Mouse (Mus musculus): ENCODE measurements around the gene Urb1. TPM values are rescaled to one million over a fixed set of nuclear protein-coding genes. Genes with fewer than 3 reads are reported as not detected.

Gene Urb1
- total RNA-seq, 4 experiments from 2014 or later, result 4.2 to 4.7 (median 4.3) TPM

DNA sequence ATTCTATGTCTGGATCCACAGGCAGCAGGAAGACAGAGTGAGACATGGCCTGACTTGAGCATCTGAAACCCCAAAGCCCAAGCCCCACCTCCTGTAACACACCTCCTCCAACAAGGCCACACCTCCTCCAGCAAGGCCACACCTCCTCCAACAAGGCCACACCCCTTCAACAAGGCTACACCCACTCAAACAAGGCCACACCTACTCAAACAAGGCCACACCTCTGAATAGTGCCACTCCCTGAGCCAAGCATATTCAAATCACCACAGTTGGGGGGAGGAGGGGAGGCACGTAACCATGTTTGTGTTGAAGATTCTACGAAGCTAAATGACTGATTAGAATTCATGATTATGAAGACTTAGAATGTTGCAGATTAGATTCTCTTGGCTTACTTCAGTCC is 108.7 kb downstream of the Urb1 start:
- no peak for DNase-seq (ENCODE audit: low spot score in 2 of 2)

Other genes with a start within 250 kb of the Urb1 start
- 1 to 10 TPM in 1 of 4 experiments, under 1 TPM in 3; 0.59 to 1.2 (median 0.74) TPM for gene Mis18a, start 83.0 kb downstream of the Urb1 start, total RNA-seq (2022)
- gene Mrap, start 72.2 kb downstream of the Urb1 start, total RNA-seq (2022), result 1 to 10 TPM in 2 of 4 experiments, under 1 TPM in 1, not detected in 1; 0.31 to 3.3 (median 1.2) TPM
- under 1 TPM in 3 of 4 experiments, not detected in 1; 0.34 to 0.56 (median 0.38) TPM for gene Eva1c, start 16.3 kb upstream of the Urb1 start, total RNA-seq (2022)
- 10 to 100 TPM; 33.2 to 40.7 (median 36.2) TPM for gene Cfap298, start 124.7 kb upstream of the Urb1 start, total RNA-seq (2022)
- gene Synj1, start 200.9 kb upstream of the Urb1 start, total RNA-seq (2022), result 1 to 10 TPM; 6.8 to 9.8 (median 8.5) TPM
- 10 to 100 TPM in 1 of 4 experiments, 1 to 10 TPM in 3; 5.0 to 10.3 (median 6.2) TPM for gene Paxbp1, start 234.1 kb upstream of the Urb1 start, total RNA-seq (2022)

All from gastrocnemius, adult 8-10 months (tissue).